Mouse (Mus musculus) neural tube, embryonic 15.5 days (tissue): Measurements from ENCODE around the gene Parpbp. TPM values are rescaled to one million over a fixed set of nuclear protein-coding genes. Genes with fewer than 3 reads are reported as not detected.

ENCODE experiments used
- ATAC-seq: fragments of 200-750 bp; cut with Nextera tagmentation; 2 replicates; pipeline ENCODE4 v1.8.0; 2017; ENCODE audit warnings: mild to moderate bottlenecking, moderate TSS enrichment, moderate library complexity; ENCODE audit not compliant: low FRiP score
- H3K27ac ChIP-seq: fragments of 300-500 bp; sonication (generic); replicated peaks from 2 replicates; pipeline ENCODE4 v1.5.1; 2015; ENCODE audit warnings: mild to moderate bottlenecking, inconsistent platforms
- H3K27me3 ChIP-seq: fragments of 300-500 bp; sonication (generic); replicated peaks from 2 replicates; pipeline ENCODE4 v1.6.1; 2015; ENCODE audit warnings: inconsistent platforms
- H3K36me3 ChIP-seq: fragments of 300-500 bp; sonication (generic); 2 replicates; pipeline ENCODE4 v1.6.1; 2015; ENCODE audit warnings: inconsistent platforms
- H3K4me1 ChIP-seq: fragments of 300-500 bp; sonication (generic); 2 replicates; pipeline ENCODE4 v1.6.1; 2015; ENCODE audit warnings: inconsistent platforms
- H3K4me2 ChIP-seq: fragments of 300-500 bp; sonication (generic); 2 replicates; pipeline ENCODE4 v1.6.1; 2015; ENCODE audit warnings: inconsistent platforms, mild to moderate bottlenecking, moderate library complexity
- H3K4me3 ChIP-seq: fragments of 300-500 bp; sonication (generic); replicated peaks from 2 replicates; pipeline ENCODE4 v1.5.1; 2015; ENCODE audit warnings: mild to moderate bottlenecking, inconsistent platforms
- H3K9ac ChIP-seq: fragments of 300-500 bp; sonication (generic); replicated peaks from 2 replicates; pipeline ENCODE4 v1.6.1; 2015; ENCODE audit warnings: mild to moderate bottlenecking, inconsistent platforms
- H3K9me3 ChIP-seq: fragments of 300-500 bp; sonication (generic); replicated peaks from 2 replicates; pipeline ENCODE4 v1.6.1; 2016; ENCODE audit warnings: inconsistent platforms
- WGBS: fragments of 180-500 bp; shearing (Covaris S2); methylation state at CpG from one replicate; pipeline ENCODE4 v1.1.7; 2015; ENCODE audit warnings: mixed read lengths; 5-methylcytosine and 5-hydroxymethylcytosine counted together
- polyA plus RNA-seq: library from polyadenylated mRNA; unstranded; fragments of >200 nt; fragmentation: Nextera tagmentation; extraction: Ambion mirVana; gene quantifications from 2 replicates; pipeline ENCODE4 v1.2.1, GENCODE M21; 2015

The Parpbp gene
- polyA plus RNA-seq, 1 experiment from 2014 or later, result 1.9 TPM

GRCm38 (mm10) chr10:88090772-88091171 lies 56.0 kb downstream of the Parpbp start, which contains the start of gene Pmch:
Pmch (plus strand) TSS chr10:88091072.
- H3K9ac ChIP-seq, result no peak within 1 kb of the TSS
- ATAC-seq, result no peak
- no peak within 1 kb of the TSS for H3K4me3 ChIP-seq
- WGBS, result 43% methylated on average over 5 of the region's 5 CpGs
- H3K27ac ChIP-seq, result no peak within 1 kb of the TSS
- H3K27me3 ChIP-seq, result no peaks in the 10 kb centered on the region
- H3K9me3 ChIP-seq, result no peaks in the 10 kb centered on the region
- no peaks in the 10 kb centered on the region for H3K4me1 ChIP-seq
- no peaks in the 10 kb centered on the region for H3K36me3 ChIP-seq
- no peak within 1 kb of the TSS for H3K4me2 ChIP-seq

GRCm38 (mm10) chr10:88067377-88067776 lies 79.4 kb downstream of the Parpbp start:
- no peak for ATAC-seq
- H3K27ac ChIP-seq, result no peak overlapping the region
- WGBS, result 81% methylated on average over 3 of the region's 3 CpGs
- no peaks in the 10 kb centered on the region for H3K9me3 ChIP-seq
- H3K36me3 ChIP-seq, result no peaks in the 10 kb centered on the region
- H3K9ac ChIP-seq, result no peak overlapping the region
- H3K4me2 ChIP-seq, result no peak overlapping the region
- H3K27me3 ChIP-seq, result no peaks in the 10 kb centered on the region
- H3K4me1 ChIP-seq, result no peaks in the 10 kb centered on the region
- no peak overlapping the region for H3K4me3 ChIP-seq

GRCm38 (mm10) chr10:88064872-88065271 lies 81.9 kb downstream of the Parpbp start:
- Histone ChIP-seq H3K4me2 (no peak overlapping the region), H3K9ac (no peak overlapping the region), H3K27ac (no peak overlapping the region), H3K36me3 (no peaks in the 10 kb centered on the region), H3K27me3 (no peaks in the 10 kb centered on the region), H3K4me3 (no peak overlapping the region), H3K9me3 (no peaks in the 10 kb centered on the region), H3K4me1 (no peaks in the 10 kb centered on the region)
- no peak for ATAC-seq
- 81% methylated on average over 2 of the region's 2 CpGs for WGBS

GRCm38 (mm10) chr10:88063436-88063835 lies 83.3 kb downstream of the Parpbp start:
- ATAC-seq, result no peak
- H3K9ac ChIP-seq, result no peak overlapping the region
- 53% methylated on average over 4 of the region's 4 CpGs for WGBS
- H3K36me3 ChIP-seq, result no peaks in the 10 kb centered on the region
- no peaks in the 10 kb centered on the region for H3K27me3 ChIP-seq
- H3K4me3 ChIP-seq, result no peak overlapping the region
- no peak overlapping the region for H3K27ac ChIP-seq
- no peaks in the 10 kb centered on the region for H3K9me3 ChIP-seq
- H3K4me2 ChIP-seq, result no peak overlapping the region
- no peaks in the 10 kb centered on the region for H3K4me1 ChIP-seq

DNA sequence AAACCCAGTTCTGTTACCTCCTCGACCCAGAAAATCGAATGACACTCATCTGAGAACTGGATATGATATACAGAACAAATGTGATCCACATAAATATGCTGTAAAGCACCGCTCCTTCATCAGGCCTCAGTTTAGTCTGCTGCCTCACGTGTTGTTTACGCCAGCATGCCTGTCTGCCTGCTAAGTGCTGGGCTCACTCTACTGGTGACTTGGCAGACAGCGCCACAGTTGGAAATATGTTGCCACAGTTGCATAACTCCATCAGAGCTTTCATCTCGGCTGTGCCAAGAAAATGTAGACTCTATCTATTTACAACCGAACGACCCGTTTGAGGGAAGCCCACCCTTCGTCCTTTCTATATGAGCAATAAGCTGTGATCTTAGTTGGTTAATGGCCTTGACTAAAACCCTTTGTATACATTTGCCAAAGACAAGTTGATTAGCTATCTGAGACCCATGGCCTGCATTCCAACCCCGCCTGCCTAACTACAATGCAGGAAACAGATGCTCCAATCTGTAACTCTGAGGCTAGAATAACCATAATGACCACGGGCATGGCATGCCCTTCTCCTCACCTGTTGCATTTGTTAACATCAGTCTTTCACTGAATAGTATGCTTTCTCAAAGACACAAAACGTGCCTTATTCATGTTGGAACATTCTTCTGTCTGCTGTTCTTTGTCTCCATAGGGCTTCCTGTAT lies 89.6 kb downstream of the Parpbp start:
- 70% methylated on average over 14 of the region's 14 CpGs for WGBS
- Histone ChIP-seq H3K4me1 (no peaks in the 10 kb centered on the region), H3K9me3 (no peaks in the 10 kb centered on the region), H3K4me2 (no peak overlapping the region), H3K36me3 (no peaks in the 10 kb centered on the region), H3K9ac (no peak overlapping the region), H3K27me3 (no peaks in the 10 kb centered on the region), H3K27ac (no peak overlapping the region), H3K4me3 (no peak overlapping the region)
- no peak for ATAC-seq

DNA sequence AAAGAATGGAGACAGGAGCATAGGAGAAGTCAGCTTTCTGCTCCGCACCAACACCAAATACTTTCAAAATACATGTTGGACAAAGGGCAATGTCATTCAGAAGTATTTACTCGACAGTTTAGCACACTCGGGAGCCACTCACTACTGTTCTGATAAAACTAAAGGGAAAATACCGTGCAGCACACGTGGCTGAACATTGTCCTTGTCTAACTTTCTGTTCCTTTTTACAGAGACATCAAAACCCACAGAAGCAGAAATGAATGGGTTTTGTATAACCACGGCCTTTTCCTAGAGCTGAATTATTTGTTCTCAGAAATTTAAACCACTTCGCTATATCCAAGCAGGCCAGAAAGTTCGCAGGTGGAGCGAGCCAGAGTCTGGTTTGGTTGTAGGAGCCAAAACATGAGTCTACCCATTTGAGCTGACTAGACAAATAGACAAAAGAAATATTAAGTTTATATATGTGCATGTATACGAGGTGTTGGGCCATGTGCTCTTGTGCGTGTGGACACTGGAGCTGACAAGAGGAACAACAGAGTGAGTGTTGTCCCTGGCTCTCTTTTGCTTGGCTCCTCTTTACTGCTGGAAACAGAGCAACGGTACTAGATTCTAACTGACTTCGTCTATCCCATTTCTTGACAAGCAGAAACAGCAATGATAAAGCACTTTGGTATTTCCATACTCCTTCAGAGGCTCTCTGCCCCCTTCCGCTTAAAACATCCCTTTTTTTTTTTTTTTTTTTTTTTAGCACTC lies 92.3 kb downstream of the Parpbp start:
- no peak overlapping the region for H3K9ac ChIP-seq
- WGBS, result 83% methylated on average over 14 of the region's 14 CpGs
- H3K36me3 ChIP-seq, result no peaks in the 10 kb centered on the region

GRCm38 (mm10) chr10:88046098-88046771 lies 100.5 kb downstream of the Parpbp start:
- H3K27ac ChIP-seq, result no peak overlapping the region
- no peaks in the 10 kb centered on the region for H3K36me3 ChIP-seq
- no peak overlapping the region for H3K4me2 ChIP-seq
- no peak overlapping the region for H3K9ac ChIP-seq
- H3K27me3 ChIP-seq, result no peaks in the 10 kb centered on the region
- no peak for ATAC-seq
- H3K4me1 ChIP-seq, result no peaks in the 10 kb centered on the region
- 61% methylated on average over 11 of the region's 11 CpGs for WGBS
- H3K9me3 ChIP-seq, result no peaks in the 10 kb centered on the region
- H3K4me3 ChIP-seq, result no peak overlapping the region

More for the DNA sequence above, 92.3 kb downstream of the Parpbp start:
- Histone ChIP-seq H3K4me2 (no peak overlapping the region), H3K27ac (no peak overlapping the region), H3K4me1 (no peaks in the 10 kb centered on the region), H3K27me3 (no peaks in the 10 kb centered on the region), H3K9me3 (no peaks in the 10 kb centered on the region), H3K4me3 (no peak overlapping the region)
- ATAC-seq, result no peak

DNA sequence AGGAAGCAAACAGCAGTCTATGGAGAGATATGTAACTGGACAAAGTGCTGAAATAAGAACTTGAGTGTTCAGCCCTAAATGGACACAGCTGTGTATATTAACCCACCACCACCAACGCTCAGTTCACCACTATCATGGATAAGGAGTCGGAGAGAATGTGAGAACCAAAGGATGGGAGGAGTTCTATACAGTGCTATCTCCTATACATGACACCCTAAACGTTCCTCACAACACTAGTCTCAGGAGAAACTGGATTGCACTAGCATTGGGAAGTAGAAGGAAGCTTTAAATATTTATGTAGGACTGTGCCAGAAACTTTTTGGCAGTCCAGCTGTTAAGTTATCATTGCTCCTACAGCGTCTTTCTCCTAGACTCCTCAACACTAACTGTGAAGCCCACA lies 102.4 kb downstream of the Parpbp start:
- ATAC-seq, result no peak
- WGBS, result 83% methylated on average over 4 of the region's 4 CpGs

More for the DNA sequence above, 102.4 kb downstream of the Parpbp start:
- Histone ChIP-seq H3K4me2 (no peak overlapping the region), H3K27ac (no peak overlapping the region), H3K4me1 (no peaks in the 10 kb centered on the region), H3K9me3 (no peaks in the 10 kb centered on the region), H3K4me3 (no peak overlapping the region), H3K9ac (no peak overlapping the region), H3K36me3 (no peaks in the 10 kb centered on the region), H3K27me3 (no peaks in the 10 kb centered on the region)

Other genes starting within 250 kb of the Parpbp start
- gene Pmch, start 55.9 kb downstream of the Parpbp start, polyA plus RNA-seq, result 0.31 TPM in 1 of 2 replicates, not detected in the other
- 20.6 and 32.6 TPM in 2 replicates for gene Nup37, start 51 bp upstream of the Parpbp start, polyA plus RNA-seq
- gene Washc3, start 54.2 kb upstream of the Parpbp start, polyA plus RNA-seq, result 41.3 and 47.5 TPM in 2 replicates
- gene Dram1, start 232.1 kb upstream of the Parpbp start, polyA plus RNA-seq, result 0.87 and 1.8 TPM in 2 replicates
- 16.5 and 19.6 TPM in 2 replicates for gene Gnptab, start 232.2 kb upstream of the Parpbp start, polyA plus RNA-seq